12 mouse cellular contexts compared by ENCODE assay signal in genomic region chr14:74618858-74619257, GRCm38 (mm10). TPM values are rescaled to one million over a fixed set of nuclear protein-coding genes. Genes with fewer than 3 reads are reported as not detected.
A peak's percentile ranks its signal among the peaks of the same experiment; 100 is the strongest.
DNase-seq lines count a peak whose midpoint lies in the region; ATAC-seq and TF ChIP-seq lines count a peak whose summit lies in the region.
"Had no signal": no experiment of that assay in that cellular context is flagged by ENCODE, and none has a peak within 500 bp of the region (broad histone marks: within the 10 kb centered on the region; RNA-seq: fewer than 3 reads in every experiment).

No protein-coding gene starts in this region.

- POLR2A ChIA-PET in Patski (lab: Charles Lee), result no interaction called here

- TF ChIP-seq EP300 in ES-Bruce4 (IDR thresholded peaks at IDR 0.05; ENCODE audit: insufficient read depth, low read depth, low read length), result no peak

- no peak for TF ChIP-seq POLR2A in ES-Bruce4 (IDR thresholded peaks at IDR 0.05; ENCODE audit: insufficient read depth, low read length)

- WGBS in kidney, postnatal 0 days, result 66% methylated on average over 4 of the region's 4 CpGs
- 68% methylated on average over 4 of the region's 4 CpGs for WGBS in kidney, embryonic 14.5 days
- 55% methylated on average over 4 of the region's 4 CpGs for WGBS in midbrain, embryonic 10.5 days

- H3K9me3 ChIP-seq in kidney, postnatal 0 days (replicated peaks; ENCODE audit: low read length), result no peaks in the 10 kb centered on the region
- H3K9me3 ChIP-seq in kidney, embryonic 14.5 days (ENCODE audit: control insufficient read depth, low read length), result peaks cover 4% of the 10 kb centered on the region; the same call in 1 of the 2 replicates
- no peaks in the 10 kb centered on the region for H3K9me3 ChIP-seq in ES-Bruce4 (replicated peaks; ENCODE audit: control insufficient read depth, insufficient read depth, low read length, poor library complexity, severe bottlenecking)
- peaks cover 8% of the 10 kb centered on the region for H3K9me3 ChIP-seq in midbrain, embryonic 10.5 days (replicated peaks)
- H3K9me3 ChIP-seq: liver, embryonic 13.5 days had no signal

- H3K27ac ChIP-seq in kidney, postnatal 0 days, result no peak overlapping the region
- H3K27ac ChIP-seq in kidney, embryonic 14.5 days (ENCODE audit: low read depth, low read length), result no peak overlapping the region
- H3K27ac ChIP-seq in ES-Bruce4 (ENCODE audit: insufficient read depth, low read length), result no peak overlapping the region
- H3K27ac ChIP-seq in midbrain, embryonic 10.5 days (replicated peaks), result no peak overlapping the region
- H3K27ac ChIP-seq: hindbrain, embryonic 14.5 days; liver, embryonic 13.5 days had no signal

- H3K9ac ChIP-seq in kidney, postnatal 0 days (ENCODE audit: low read depth, low read length), result no peak overlapping the region
- no peak overlapping the region for H3K9ac ChIP-seq in kidney, embryonic 14.5 days (ENCODE audit: low read depth, low read length)
- no peak overlapping the region for H3K9ac ChIP-seq in ES-Bruce4 (ENCODE audit: low read depth, poor library complexity, severe bottlenecking)
- H3K9ac ChIP-seq: hindbrain, embryonic 14.5 days; liver, embryonic 13.5 days had no signal

- H3K27me3 ChIP-seq in kidney, postnatal 0 days (ENCODE audit: insufficient read depth, low read length), result no peaks in the 10 kb centered on the region
- no peaks in the 10 kb centered on the region for H3K27me3 ChIP-seq in kidney, embryonic 14.5 days (ENCODE audit: control insufficient read depth, insufficient read depth, low read length)
- H3K27me3 ChIP-seq in ES-Bruce4 (ENCODE audit: control insufficient read depth, insufficient read depth, low read length, poor library complexity, severe bottlenecking) (no peaks in the 10 kb centered on the region), Patski (peaks cover 7% of the 10 kb centered on the region)
- H3K27me3 ChIP-seq in midbrain, embryonic 10.5 days (ENCODE audit: low read depth, poor library complexity, severe bottlenecking), result no peaks in the 10 kb centered on the region
- H3K27me3 ChIP-seq: liver, embryonic 13.5 days had no signal

- peak; percentile 61 for TF ChIP-seq CTCF in kidney, postnatal 0 days (IDR thresholded peaks at IDR 0.05; ENCODE audit: low read depth)
- TF ChIP-seq CTCF in ES-Bruce4 (IDR thresholded peaks at IDR 0.05; ENCODE audit: low read depth, low read length), result peak; percentile 19
- peak; percentile 74 for TF ChIP-seq CTCF in Patski (IDR thresholded peaks at IDR 0.05)

- H3K4me1 ChIP-seq in kidney, postnatal 0 days (replicated peaks; ENCODE audit: insufficient read depth, low read length), result no peaks in the 10 kb centered on the region
- H3K4me1 ChIP-seq in kidney, embryonic 14.5 days (ENCODE audit: control insufficient read depth, insufficient read depth, low read length), result no peaks in the 10 kb centered on the region
- H3K4me1 ChIP-seq in ES-Bruce4 (ENCODE audit: control insufficient read depth, insufficient read depth, low read length), result no peaks in the 10 kb centered on the region
- H3K4me1 ChIP-seq in midbrain, embryonic 10.5 days, result no peaks in the 10 kb centered on the region
- H3K4me1 ChIP-seq: liver, embryonic 13.5 days had no signal

- peak; percentile 14 for DNase-seq in kidney, postnatal 0 days (ENCODE audit: low spot score)
- DNase-seq in Patski (ENCODE audit: low read depth, low spot score) (no peak), adipocyte (ENCODE audit: low spot score) (no peak)
- no peak for DNase-seq in right cerebral cortex, postnatal 14 days
- DNase-seq in midbrain, embryonic 10.5 days (ENCODE audit: low spot score), result no peak
- DNase-seq: cerebellum, adult 18-20 months; liver, embryonic 13.5 days had no signal

- in situ Hi-C loops in Patski (cut with MboI; ENCODE audit: low pct_unique_long_range_greater_than_20kb), result no loop called here

- no peak overlapping the region for H3K4me2 ChIP-seq in kidney, postnatal 0 days (ENCODE audit: low read length)
- no peak overlapping the region for H3K4me2 ChIP-seq in kidney, embryonic 14.5 days (replicated peaks; ENCODE audit: low read depth, low read length)
- H3K4me2 ChIP-seq: hindbrain, embryonic 14.5 days; liver, embryonic 13.5 days had no signal

- H3K4me3 ChIP-seq in kidney, postnatal 0 days (replicated peaks; ENCODE audit: low read depth, low read length), result no peak overlapping the region
- no peak overlapping the region for H3K4me3 ChIP-seq in kidney, embryonic 14.5 days (ENCODE audit: low read length)
- H3K4me3 ChIP-seq in ES-Bruce4 (ENCODE audit: low read depth, low read length), result no peak overlapping the region
- H3K4me3 ChIP-seq in midbrain, embryonic 10.5 days, result no peak overlapping the region
- H3K4me3 ChIP-seq: liver, embryonic 13.5 days had no signal

- H3K36me3 ChIP-seq in kidney, postnatal 0 days (ENCODE audit: insufficient read depth, low read length), result no peaks in the 10 kb centered on the region
- H3K36me3 ChIP-seq in kidney, embryonic 14.5 days (ENCODE audit: control insufficient read depth, insufficient read depth, low read length), result no peaks in the 10 kb centered on the region
- no peaks in the 10 kb centered on the region for H3K36me3 ChIP-seq in ES-Bruce4 (ENCODE audit: control insufficient read depth, insufficient read depth, low read length, poor library complexity, severe bottlenecking)
- H3K36me3 ChIP-seq in midbrain, embryonic 10.5 days, result no peaks in the 10 kb centered on the region
- H3K36me3 ChIP-seq: liver, embryonic 13.5 days had no signal

- CTCF ChIA-PET in Patski (lab: Charles Lee), result interaction anchor here (1.0 to 1.4 kb wide), 3 partner anchors 10 to 21 kb away, joined by 3 to 5 read pairs (median 3); no protein-coding TSS in a partner anchor

- no peak for ATAC-seq in kidney, postnatal 0 days (replicated peaks; ENCODE audit: low FRiP score, low read depth)
- no peak for ATAC-seq in kidney, embryonic 14.5 days (ENCODE audit: low FRiP score, low TSS enrichment)
- ATAC-seq in Patski, result no peak
- peak; percentile 84 for ATAC-seq in megakaryocyte, adult 5-6 weeks (ENCODE audit: poor library complexity, severe bottlenecking)
- ATAC-seq: forebrain, embryonic 16.5 days had no signal

RNA-seq across cellular contexts. Expression of gene Htr2a, which starts 21.8 kb away (rescaled TPM):
- 0.26 and 0.32 TPM in 2 replicates for polyA plus RNA-seq in kidney, postnatal 0 days (2015; fragmentation: Nextera tagmentation; extraction: Ambion mirVana)
- 0.33 and 0.60 TPM in 2 replicates for polyA plus RNA-seq in kidney, embryonic 14.5 days (2014; fragmentation: Nextera tagmentation; extraction: Ambion mirVana)
- 0.10 TPM in 1 of 2 replicates, not detected in the other for polyA plus RNA-seq in ES-Bruce4 (2011; ENCODE audit: insufficient read depth, insufficient read length, low read depth, missing spikeins)
- 0.68 TPM for polyA plus RNA-seq in Patski (2021)
- total RNA-seq in megakaryocyte, adult 5-6 weeks (2015), result 0.18 and 0.21 TPM in 2 replicates
- total RNA-seq in megakaryocyte, adult 5-6 weeks (2017), result not detected in 2 replicates
- 0.20 and 0.42 TPM in 2 replicates for polyA plus RNA-seq in midbrain, embryonic 10.5 days (2016; fragmentation: Nextera tagmentation; extraction: Ambion mirVana)

Comparison
In these comparisons a context has a peak if more than half of its experiments do, and no peak if none do; other contexts are left out.
1. CTCF ChIP-seq: peak in every context shown above with its lines; median percentile 74 in Patski; 61 in kidney, postnatal 0 days; 19 in ES-Bruce4.